In the genomic region with DNA sequence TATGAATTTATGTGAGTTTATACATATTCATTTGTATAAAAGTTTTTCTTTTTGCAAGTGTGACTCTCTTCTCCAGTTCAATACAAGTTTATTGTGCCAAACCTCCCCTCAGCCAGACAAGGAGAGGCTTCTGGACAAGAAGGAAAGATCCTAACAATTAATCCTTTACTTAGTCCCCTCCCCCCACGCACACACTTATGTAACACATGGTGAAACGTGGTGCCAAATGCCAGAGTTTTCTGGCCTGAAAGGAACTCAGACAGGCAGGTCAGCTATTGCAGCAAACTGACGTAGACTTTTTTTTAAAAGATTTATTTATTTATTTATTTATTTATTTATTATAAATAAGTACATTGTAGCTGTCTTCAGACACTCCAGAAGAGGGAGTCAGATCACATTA, we compare ENCODE assay signal across 16 mouse cellular contexts. TPM values are rescaled to one million over a fixed set of nuclear protein-coding genes. Genes with fewer than 3 reads are reported as not detected.
"Had no signal": no experiment of that assay in that cellular context is flagged by ENCODE, and none has a peak within 500 bp of the region (broad histone marks: within the 10 kb centered on the region; RNA-seq: fewer than 3 reads in every experiment).

No protein-coding gene starts in this region.

- H3K4me3 ChIP-seq: left cerebral cortex, adult 2 months; limb, embryonic 10.5 days; liver, embryonic 13.5 days; midbrain, embryonic 13.5 days had no signal

- H3K9ac ChIP-seq: liver, embryonic 13.5 days; liver, postnatal 0 days; midbrain, embryonic 13.5 days had no signal

- H3K36me3 ChIP-seq: limb, embryonic 10.5 days; liver, embryonic 13.5 days; midbrain, embryonic 13.5 days had no signal

- H3K9me3 ChIP-seq: limb, embryonic 10.5 days; liver, embryonic 13.5 days; midbrain, embryonic 13.5 days had no signal

- ATAC-seq: intestine, embryonic 16.5 days; liver, postnatal 0 days; midbrain, embryonic 13.5 days had no signal

- H3K4me2 ChIP-seq: liver, embryonic 13.5 days; midbrain, embryonic 13.5 days had no signal

- H3K27me3 ChIP-seq: liver, embryonic 13.5 days; midbrain, embryonic 13.5 days had no signal

- H3K4me1 ChIP-seq: midbrain, embryonic 13.5 days had no signal

- DNase-seq: liver, embryonic 13.5 days; liver, postnatal 0 days; right cerebral cortex, adult 18-20 months; right cerebral cortex, postnatal 25 days; thymus, postnatal 4 days had no signal

- H3K27ac ChIP-seq: left cerebral cortex, adult 2 months; limb, embryonic 10.5 days; liver, embryonic 13.5 days; midbrain, embryonic 13.5 days had no signal

RNA-seq across cellular contexts. Expression of a gene that starts 3.0 kb away (rescaled TPM):
- total RNA-seq: layer of hippocampus, postnatal 25 days; left cerebral cortex, adult 2 months; left cerebral cortex, postnatal 14 days; megakaryocyte progenitor cell, adult 5-6 weeks; midbrain, postnatal 0 days had no signal
- polyA plus RNA-seq: intestine, embryonic 16.5 days; limb, embryonic 10.5 days; liver, embryonic 13.5 days; liver, postnatal 0 days; lung, embryonic 16.5 days; midbrain, embryonic 13.5 days; midbrain, postnatal 0 days; neural tube, embryonic 14.5 days; stomach, embryonic 16.5 days had no signal

RNA-seq across cellular contexts. Expression of a gene that starts 6.5 kb away (rescaled TPM):
- total RNA-seq: layer of hippocampus, postnatal 25 days; left cerebral cortex, adult 2 months; left cerebral cortex, postnatal 14 days; megakaryocyte progenitor cell, adult 5-6 weeks; midbrain, postnatal 0 days had no signal
- polyA plus RNA-seq: midbrain, postnatal 0 days; neural tube, embryonic 14.5 days had no signal
